Mouse (Mus musculus): ENCODE data around the gene P2rx7.
"Not testable (repeated sequence)": the region's sequence is repeated elsewhere in the genome, so short reads cannot be mapped to it uniquely, and the experiment has no call there.

P2rx7 gene

GRCm38 (mm10) chr5:122646050-122646449 is 2.3 kb downstream of the P2rx7 start:
- no peak for DNase-seq (ENCODE audit: low spot score in 2 of 2)

DNA sequence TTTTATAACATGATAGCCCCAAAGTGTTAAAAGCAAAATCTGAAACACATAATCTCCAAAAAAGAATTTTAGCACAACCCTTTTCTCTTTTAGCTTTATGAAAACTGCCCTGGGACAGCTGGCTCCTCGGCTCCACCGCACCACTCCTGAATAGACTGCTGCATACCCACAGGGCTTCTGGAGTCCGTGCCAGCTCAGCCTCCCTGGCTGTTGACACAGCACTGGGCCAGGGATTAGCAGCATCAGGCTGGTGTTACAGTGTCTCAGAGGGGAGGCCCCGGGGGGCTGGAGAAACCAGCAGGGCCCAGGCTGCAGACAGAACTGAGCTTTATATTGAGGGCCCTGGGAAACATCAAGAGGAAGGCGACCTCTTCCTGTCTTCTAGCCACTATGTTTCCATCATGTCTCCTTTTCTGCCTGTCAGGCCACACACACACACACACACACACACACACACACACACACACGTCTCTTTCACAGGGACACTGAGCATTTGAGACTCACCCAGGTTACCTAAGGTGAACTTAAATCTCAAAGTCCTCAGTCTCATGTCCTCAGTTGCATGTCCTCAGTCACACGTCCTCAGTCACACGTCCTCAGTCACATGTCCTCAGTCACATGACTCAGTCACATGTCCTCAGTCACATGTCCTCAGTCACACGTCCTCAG is 3.7 kb downstream of the P2rx7 start:
- peak in 1 of 2 experiments; percentile 43 for DNase-seq (ENCODE audit: low spot score in 2 of 2)

- not testable (repeated sequence) for DNase-seq (ENCODE audit: low spot score in 2 of 2)
Observed at GRCm38 (mm10) chr5:122647952-122648374, 4.3 kb downstream of the P2rx7 start.

DNA sequence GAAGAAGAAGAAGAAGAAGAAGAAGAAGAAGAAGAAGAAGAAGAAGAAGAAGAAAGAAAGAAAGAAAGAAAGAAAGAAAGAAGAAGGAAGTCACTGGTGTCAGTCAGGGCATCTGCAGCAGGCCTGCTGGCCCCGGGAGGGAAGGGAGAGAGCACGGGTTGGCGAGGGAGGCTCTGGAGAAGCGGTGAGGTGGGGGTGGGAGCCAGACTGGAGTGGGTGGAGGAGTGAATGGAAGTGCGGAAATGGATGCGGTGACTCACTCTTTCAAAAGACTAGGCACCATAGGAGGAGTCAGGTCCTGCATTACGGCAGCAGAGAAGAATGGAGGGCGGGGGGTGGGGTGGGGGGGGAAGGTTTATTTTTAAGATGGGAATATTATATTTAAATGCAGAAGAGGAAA is 5.6 kb downstream of the P2rx7 start:
- DNase-seq (ENCODE audit: low spot score in 2 of 2) = peak in 1 of 2 experiments; percentile 52

DNA sequence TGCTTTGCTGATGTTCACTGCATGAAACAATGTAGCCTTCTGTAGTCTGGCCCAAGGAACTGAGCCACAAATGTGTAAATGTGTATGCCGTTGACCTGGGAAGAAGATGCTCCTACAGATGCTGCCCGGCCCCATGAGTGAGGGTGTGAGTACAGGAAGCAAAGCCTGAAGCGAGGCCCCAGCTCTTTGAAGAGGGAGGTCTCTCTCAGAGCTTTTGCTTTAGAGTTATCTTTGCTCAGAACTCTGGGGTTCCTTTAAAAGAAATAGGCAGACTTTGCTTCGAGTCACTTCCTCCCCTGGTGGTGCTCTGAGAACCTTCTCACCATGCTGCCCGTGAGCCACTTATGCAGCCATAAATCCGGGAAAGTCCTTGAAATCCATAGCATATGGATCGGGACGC is 6.4 kb downstream of the P2rx7 start:
- no peak for DNase-seq (ENCODE audit: low spot score in 2 of 2)

DNA sequence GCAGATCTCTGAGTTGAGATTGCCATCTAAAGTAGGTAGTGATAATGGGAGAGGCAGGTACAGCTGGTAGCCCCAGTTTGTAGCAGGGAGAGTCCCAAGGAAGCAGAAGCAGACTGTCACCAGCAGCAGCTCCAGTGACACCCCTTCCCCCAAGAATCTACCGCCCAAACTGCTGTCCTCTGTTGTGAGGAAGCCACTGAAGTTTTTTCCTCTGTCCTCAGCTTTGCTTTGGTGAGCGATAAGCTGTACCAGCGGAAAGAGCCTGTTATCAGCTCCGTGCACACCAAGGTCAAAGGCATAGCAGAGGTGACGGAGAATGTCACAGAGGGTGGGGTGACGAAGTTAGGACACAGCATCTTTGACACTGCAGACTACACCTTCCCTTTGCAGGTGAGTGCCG is 8.8 kb downstream of the P2rx7 start:
- no peak for DNase-seq (ENCODE audit: low spot score in 2 of 2)

- DNase-seq (ENCODE audit: low spot score in 2 of 2) = peak; percentile 47 to 56
Observed at GRCm38 (mm10) chr5:122653112-122653445, 9.4 kb downstream of the P2rx7 start.

GRCm38 (mm10) chr5:122653446-122654267 is 9.9 kb downstream of the P2rx7 start:
- DNase-seq (ENCODE audit: low spot score in 2 of 2) = no peak

DNA sequence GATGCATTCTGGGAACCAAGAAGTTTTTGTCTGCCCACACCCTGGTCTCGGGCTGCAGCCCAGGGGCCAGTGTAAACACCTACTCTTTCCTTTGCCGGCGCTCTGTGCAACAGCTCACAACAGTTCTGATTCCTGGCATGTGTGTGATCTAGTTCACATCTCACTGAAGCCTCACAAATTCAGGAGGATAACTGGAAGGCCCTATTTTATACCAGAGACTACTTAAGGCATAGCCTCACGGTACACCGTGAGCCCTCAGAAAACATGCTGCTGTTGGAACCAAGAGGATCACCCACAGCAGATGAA is 10.5 kb downstream of the P2rx7 start:
- DNase-seq (ENCODE audit: low spot score in 2 of 2) = no peak

GRCm38 (mm10) chr5:122656808-122657207 is 13.1 kb downstream of the P2rx7 start:
- no peak for DNase-seq (ENCODE audit: low spot score in 2 of 2)

DNA sequence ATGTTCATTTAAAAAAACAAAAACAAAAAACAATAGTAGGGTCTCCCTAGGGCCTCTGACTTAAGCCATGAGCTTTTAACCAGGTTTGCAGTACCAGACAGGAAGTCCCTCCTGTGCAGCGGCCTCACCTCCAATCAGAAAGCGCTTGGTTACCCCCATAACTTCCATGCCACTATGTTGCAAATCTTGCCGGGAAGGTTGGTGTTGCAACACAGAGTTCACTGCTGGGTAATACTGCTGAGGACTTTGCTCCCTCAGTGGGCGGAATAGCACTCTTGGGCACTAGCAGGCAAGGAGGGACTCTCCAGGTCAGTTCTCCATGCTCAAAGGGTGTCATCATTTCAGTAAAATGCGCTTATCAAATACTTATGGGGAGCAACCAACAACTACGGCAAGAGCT is 18.8 kb downstream of the P2rx7 start:
- DNase-seq (ENCODE audit: low spot score in 2 of 2) = no peak

DNA sequence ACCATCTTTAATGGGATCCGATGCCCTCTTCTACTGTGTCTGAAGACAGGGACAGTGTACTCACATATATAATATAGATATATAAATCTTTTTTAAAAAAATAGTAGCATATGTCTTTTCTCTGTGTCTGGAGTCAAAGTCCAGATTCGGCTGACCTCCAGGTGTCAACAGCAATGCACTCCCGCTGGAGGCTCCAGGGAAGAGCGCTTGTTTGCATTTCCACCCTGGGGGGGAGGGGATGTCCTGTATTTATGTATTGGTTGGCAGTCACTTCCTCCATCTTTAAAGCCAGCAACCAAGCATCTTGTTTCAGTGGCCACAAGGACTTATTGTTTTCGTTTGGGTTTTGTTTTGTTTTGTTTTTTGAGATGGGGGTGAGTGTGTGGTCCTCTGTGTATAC is 21.3 kb downstream of the P2rx7 start:
- DNase-seq (ENCODE audit: low spot score in 2 of 2) = no peak

- DNase-seq (ENCODE audit: low spot score in 2 of 2) = no peak
Observed at GRCm38 (mm10) chr5:122668981-122669897, 25.5 kb downstream of the P2rx7 start.

DNA sequence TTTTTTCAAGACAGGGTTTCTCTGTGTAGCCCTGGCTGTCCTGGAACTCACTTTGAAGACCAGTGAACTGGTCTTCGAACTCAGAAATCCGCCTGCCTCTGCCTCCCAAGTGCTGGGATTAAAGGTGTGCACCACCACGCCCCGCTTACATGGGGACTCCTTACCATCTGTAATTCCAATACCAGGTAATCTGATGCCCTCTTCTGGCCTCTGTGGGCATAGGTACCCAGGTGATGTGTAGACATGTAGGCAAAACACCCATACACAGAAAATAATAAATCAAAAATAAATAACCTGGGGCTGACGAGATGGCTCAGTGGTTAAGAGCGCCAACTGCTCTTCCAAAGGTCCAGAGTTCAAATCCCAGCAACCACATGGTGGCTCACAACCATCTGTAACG is 27.9 kb downstream of the P2rx7 start:
- DNase-seq (ENCODE audit: low spot score in 2 of 2) = not testable (repeated sequence)

DNA sequence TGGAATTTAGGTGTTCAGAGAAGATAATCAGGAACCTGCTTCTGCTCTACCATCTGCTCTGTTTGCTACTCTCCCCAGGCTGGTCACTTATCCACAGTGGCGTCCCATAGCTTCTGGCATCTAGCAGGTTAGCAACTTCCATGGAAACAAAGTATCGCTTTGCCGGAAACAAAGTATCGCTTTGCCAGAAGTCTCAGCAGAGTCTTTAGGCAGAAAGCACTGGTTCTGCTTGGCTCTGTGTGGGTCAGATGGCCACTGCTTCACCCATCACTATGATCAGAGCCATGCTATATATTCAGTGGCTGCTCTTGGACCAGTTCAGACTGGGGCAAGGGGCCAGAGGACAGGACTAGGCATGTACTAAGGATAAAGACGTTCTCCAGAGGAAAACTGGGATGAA is 28.6 kb downstream of the P2rx7 start:
- no peak for DNase-seq (ENCODE audit: low spot score in 2 of 2)

- no peak for DNase-seq (ENCODE audit: low spot score in 2 of 2)
Observed at GRCm38 (mm10) chr5:122676002-122676401, 32.3 kb downstream of the P2rx7 start.

DNA sequence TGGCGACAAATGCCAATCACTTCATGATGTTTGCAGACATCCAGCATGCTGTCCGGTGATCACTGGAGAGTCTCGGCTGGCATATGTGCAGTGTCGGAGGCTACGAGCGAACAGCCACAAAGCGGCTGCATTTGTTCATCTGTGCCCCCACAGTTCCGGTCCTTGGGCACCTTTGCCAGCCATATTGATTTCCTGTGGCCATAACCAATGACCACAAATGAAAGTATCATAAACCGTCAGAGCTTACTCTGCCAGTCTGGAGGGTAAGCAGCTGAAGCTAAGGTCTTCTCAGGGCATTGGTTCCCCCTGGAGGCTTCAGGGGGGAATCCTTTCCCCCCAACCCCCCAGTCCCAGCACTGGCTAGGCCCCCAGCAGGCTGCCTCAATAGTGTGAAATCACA is 34.3 kb downstream of the P2rx7 start:
- DNase-seq (ENCODE audit: low spot score in 2 of 2) = no peak

DNA sequence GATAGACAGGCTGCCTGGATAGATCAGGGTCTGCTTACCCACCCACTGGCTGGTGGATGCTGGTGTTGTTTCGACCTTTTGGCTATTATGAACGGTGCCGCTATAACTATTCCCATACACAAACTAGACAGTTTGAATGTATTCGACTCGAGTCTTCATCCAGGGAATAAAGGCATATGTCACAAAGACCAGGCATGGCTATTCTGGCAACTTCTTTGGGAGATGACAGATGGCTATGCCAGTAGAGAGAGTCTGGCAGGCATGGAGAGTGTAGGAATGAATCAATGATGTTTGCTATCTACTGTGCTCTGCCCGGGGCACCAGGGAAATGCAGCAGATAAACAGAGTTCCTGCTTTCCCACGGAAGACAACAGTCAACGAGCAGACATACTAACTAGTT is 36.2 kb downstream of the P2rx7 start:
- DNase-seq (ENCODE audit: low spot score in 2 of 2) = no peak

- no peak for DNase-seq (ENCODE audit: low spot score in 2 of 2)
Observed at GRCm38 (mm10) chr5:122681276-122681675, 37.6 kb downstream of the P2rx7 start.

DNA sequence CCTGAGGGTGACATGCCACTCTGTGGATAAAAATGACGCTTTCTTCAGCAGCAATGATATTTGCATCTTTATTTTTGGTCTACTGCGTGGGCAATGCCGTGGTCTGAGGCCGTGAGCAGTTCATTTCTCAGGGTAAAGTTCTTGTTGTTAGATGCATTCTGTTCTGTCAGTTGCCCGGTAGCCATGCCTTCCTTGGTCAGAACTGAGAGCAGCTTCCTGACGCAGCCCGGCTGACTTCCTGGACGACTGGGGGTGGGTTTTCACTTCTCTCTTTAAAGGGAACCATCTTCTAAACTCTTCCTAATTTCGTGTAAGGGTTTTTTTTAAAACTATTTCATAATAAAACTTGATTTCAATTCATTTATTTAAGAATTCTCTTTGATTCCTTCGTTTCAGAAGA is 40.2 kb downstream of the P2rx7 start:
- no peak for DNase-seq (ENCODE audit: low spot score in 2 of 2)

DNA sequence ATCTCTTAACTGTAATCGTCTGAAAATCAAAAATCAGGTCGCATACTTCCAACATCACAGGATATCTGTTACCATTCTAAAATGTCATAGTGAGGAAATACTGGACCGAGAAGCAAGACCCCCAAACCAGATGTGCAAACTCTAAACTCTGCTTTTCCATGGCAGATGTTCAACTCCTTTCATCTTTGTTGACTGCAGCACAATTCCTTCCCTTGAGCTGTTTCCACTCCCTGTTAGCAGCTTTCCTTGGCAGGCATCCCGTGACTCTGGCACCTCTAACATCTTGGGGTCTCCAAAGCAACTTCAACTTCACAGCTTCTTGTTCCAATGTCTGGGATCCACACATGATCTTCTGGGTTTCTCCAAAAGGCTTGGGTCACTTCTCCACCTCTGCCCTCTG is 43.7 kb downstream of the P2rx7 start:
- no peak for DNase-seq (ENCODE audit: low spot score in 2 of 2)

DNA sequence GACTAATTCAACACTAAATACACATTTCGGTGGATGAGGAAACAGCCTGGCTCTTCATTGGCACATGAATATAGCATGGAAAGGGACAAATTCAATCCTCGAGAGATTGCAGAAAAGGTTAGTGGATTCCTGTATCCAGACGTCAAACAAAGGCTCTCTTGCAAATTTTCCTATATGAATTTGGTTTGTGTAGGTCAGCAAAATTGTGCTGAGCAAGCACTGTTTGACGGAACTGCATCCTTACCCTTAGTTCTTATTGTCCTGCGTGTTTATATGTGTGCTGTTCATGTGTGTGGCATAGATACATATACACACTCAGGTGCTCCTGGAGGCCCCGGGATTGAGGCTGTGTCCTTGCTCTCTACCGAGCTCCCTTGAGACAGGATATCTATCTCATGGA is 45.4 kb downstream of the P2rx7 start:
- no peak for DNase-seq (ENCODE audit: low spot score in 2 of 2)

GRCm38 (mm10) chr5:122690486-122690885 is 46.8 kb downstream of the P2rx7 start:
- no peak for DNase-seq (ENCODE audit: low spot score in 2 of 2)

Measured in right cerebral cortex, postnatal 10 days (tissue).